In genomic region chr4:102226700-102227099, GRCm38 (mm10) we compare ENCODE assay signal across 8 mouse cellular contexts.
DNase-seq lines count a peak whose midpoint lies in the region; ATAC-seq and TF ChIP-seq lines count a peak whose summit lies in the region.

No protein-coding gene starts in this region.

- peak in 1 of 2 experiments; percentile 38 for DNase-seq in cerebellum, adult 2 months
- DNase-seq in layer of hippocampus, adult 2 months (ENCODE audit: low spot score in 2 of 2) = peak in 1 of 2 experiments; percentile 54
- DNase-seq in layer of hippocampus, postnatal 36 days = no peak
- peak; percentile 75 for DNase-seq in NIH3T3 (ENCODE audit: low read depth)
- no peak for DNase-seq in urinary bladder, postnatal 14 days (ENCODE audit: low spot score)

- ATAC-seq in cerebellum, adult (ENCODE audit: insufficient number of reproducible peaks, low FRiP score, low TSS enrichment) = no peak
- 0 out of 2 replicates have a peak, but pooled peaks have one; percentile 3 for ATAC-seq in hindbrain, embryonic 15.5 days (ENCODE audit: low FRiP score, low read depth)
- ATAC-seq in midbrain, embryonic 15.5 days (replicated peaks) = 0 out of 2 replicates have a peak, but pooled peaks have one; percentile 48

- H3K4me2 ChIP-seq in hindbrain, embryonic 15.5 days = no peak overlapping the region
- no peak overlapping the region for H3K4me2 ChIP-seq in midbrain, embryonic 15.5 days

- H3K4me3 ChIP-seq in cerebellum, adult 2 months (replicated peaks; ENCODE audit: insufficient read depth, low read depth, low read length) = no peak overlapping the region
- no peak overlapping the region for H3K4me3 ChIP-seq in layer of hippocampus, adult 2 months
- no peak overlapping the region for H3K4me3 ChIP-seq in hindbrain, embryonic 15.5 days
- no peak overlapping the region for H3K4me3 ChIP-seq in midbrain, embryonic 15.5 days

- no peaks in the 10 kb centered on the region for H3K27me3 ChIP-seq in cerebellum, adult 2 months (ENCODE audit: control insufficient read depth, insufficient read depth, low read length)
- no peaks in the 10 kb centered on the region for H3K27me3 ChIP-seq in hindbrain, embryonic 15.5 days
- H3K27me3 ChIP-seq in midbrain, embryonic 15.5 days (replicated peaks) = no peaks in the 10 kb centered on the region

- H3K27ac ChIP-seq in cerebellum, adult 2 months (ENCODE audit: insufficient read depth, low read length) = no peak overlapping the region
- no peak overlapping the region for H3K27ac ChIP-seq in layer of hippocampus, adult 2 months
- no peak overlapping the region for H3K27ac ChIP-seq in hindbrain, embryonic 15.5 days (replicated peaks)
- H3K27ac ChIP-seq in midbrain, embryonic 15.5 days = no peak overlapping the region

- TF ChIP-seq CTCF in cerebellum, adult 2 months (IDR thresholded peaks at IDR 0.05; ENCODE audit: borderline replicate concordance, insufficient read depth, low read depth, low read length) = peak; percentile 47; the same call in 1 of the 2 replicates
- TF ChIP-seq CTCF in layer of hippocampus, adult 2 months (conservative IDR thresholded peaks at IDR 0.05) = peak; percentile 73

- TF ChIP-seq POLR2A in cerebellum, adult 2 months (IDR thresholded peaks at IDR 0.05; ENCODE audit: borderline replicate concordance, insufficient read depth, low read length) = no peak

- peaks cover 6% of the 10 kb centered on the region for H3K4me1 ChIP-seq in cerebellum, adult 2 months (ENCODE audit: control insufficient read depth, insufficient read depth, low read length)
- 0 out of 2 replicates have a peak, but pooled peaks cover 7% of the 10 kb centered on the region for H3K4me1 ChIP-seq in hindbrain, embryonic 15.5 days (replicated peaks)
- peaks cover 4% of the 10 kb centered on the region for H3K4me1 ChIP-seq in midbrain, embryonic 15.5 days

- H3K9me3 ChIP-seq in hindbrain, embryonic 15.5 days = no peaks in the 10 kb centered on the region
- no peaks in the 10 kb centered on the region for H3K9me3 ChIP-seq in midbrain, embryonic 15.5 days

- no peaks in the 10 kb centered on the region for H3K36me3 ChIP-seq in hindbrain, embryonic 15.5 days
- no peaks in the 10 kb centered on the region for H3K36me3 ChIP-seq in midbrain, embryonic 15.5 days (replicated peaks)

- no peak overlapping the region for H3K9ac ChIP-seq in hindbrain, embryonic 15.5 days
- H3K9ac ChIP-seq in midbrain, embryonic 15.5 days = no peak overlapping the region
